In the genomic region with DNA sequence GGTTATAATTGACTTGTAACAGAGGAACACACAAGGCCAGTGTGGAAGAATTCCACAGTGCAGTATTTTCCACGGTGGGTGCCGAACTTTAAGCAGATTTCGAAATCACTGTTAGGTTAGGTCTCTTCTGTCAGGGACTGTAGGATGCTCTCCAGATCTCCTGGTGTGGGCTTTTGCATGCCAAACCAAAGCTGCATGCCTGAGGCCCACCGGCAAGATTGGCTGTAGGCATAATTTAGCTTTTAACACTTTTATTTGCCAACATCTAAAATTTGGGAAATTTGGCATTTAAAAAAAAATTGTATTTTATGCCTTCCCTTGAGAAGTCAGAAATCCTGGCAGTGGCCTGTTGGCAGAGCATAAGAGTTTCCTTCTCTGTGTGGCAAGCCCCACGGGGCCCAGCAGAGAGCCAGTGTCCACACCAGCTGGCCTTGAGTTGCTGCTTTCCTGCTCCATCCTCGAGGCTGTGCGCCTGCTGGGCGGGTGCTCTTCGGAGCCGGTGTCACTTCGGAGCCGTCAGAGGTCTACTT, we compare ENCODE assay signal across 8 mouse cellular contexts. TPM values are rescaled to one million over a fixed set of nuclear protein-coding genes. Genes with fewer than 3 reads are reported as not detected.
A peak's percentile ranks its signal among the peaks of the same experiment; 100 is the strongest.
DNase-seq lines count a peak whose midpoint lies in the region; ATAC-seq lines count a peak whose summit lies in the region.

No protein-coding gene starts in this region.

- peak; percentile 51 for DNase-seq in gastrocnemius, adult 18-20 months (ENCODE audit: low spot score)
- DNase-seq in gastrocnemius, postnatal 4 days (ENCODE audit: low spot score in 2 of 2), result no peak
- DNase-seq in adrenal gland, postnatal 10 days, result peak; percentile 68
- DNase-seq in cerebellum, adult 9-10 months, result peak; percentile 59
- peak; percentile 39 to 62 for DNase-seq in heart, adult 9 months (ENCODE audit: low spot score in 2 of 2)
- DNase-seq in lung, postnatal 4 days, result no peak

- ATAC-seq in activated CD4-positive, CD25-positive, alpha-beta regulatory T cell, adult 4 months, result no peak
- ATAC-seq in monocyte, adult 5-6 weeks (replicated peaks; ENCODE audit: insufficient number of reproducible peaks, low FRiP score, low TSS enrichment, poor library complexity, severe bottlenecking), result no peak

RNA-seq across cellular contexts. Expression of a gene that starts 12.5 kb away (rescaled TPM):
- 10 to 100 TPM; 10.2 to 18.8 TPM for total RNA-seq in gastrocnemius, adult 18-20 months (2021)
- 10 to 100 TPM; 50.2 to 54.1 TPM for total RNA-seq in gastrocnemius, postnatal 4 days (2021)
- 10 to 100 TPM; 32.0 to 38.6 TPM for total RNA-seq in adrenal gland, postnatal 10 days (2021)
- polyA plus RNA-seq in activated CD4-positive, CD25-positive, alpha-beta regulatory T cell, adult 4 months (2017; shearing (Covaris generic)), result 10 to 100 TPM; 14.2 to 19.3 TPM
- 1.8 to 6.5 TPM (median 5.8 TPM) in 3 replicates for total RNA-seq in monocyte, adult 5-6 weeks (2017)

Comparison
In these comparisons a context has a peak if more than half of its experiments do, and no peak if none do; other contexts are left out.
1. DNase-seq: peak in gastrocnemius, adult 18-20 months (single experiment), adrenal gland, postnatal 10 days (single experiment), cerebellum, adult 9-10 months (single experiment) and heart, adult 9 months (2 of 2); none in gastrocnemius, postnatal 4 days (0 of 2) and lung, postnatal 4 days (0 of 2).